Mouse (Mus musculus) megakaryocyte-erythroid progenitor cell, adult 5-6 weeks (primary cell): ENCODE measurements around the gene Olfr820. TPM values are rescaled to one million over a fixed set of nuclear protein-coding genes. Genes with fewer than 3 reads are reported as not detected.
"Not testable (repeated sequence)": the region's sequence is repeated elsewhere in the genome, so short reads cannot be mapped to it uniquely, and the experiment has no call there.

Experiments
- ATAC-seq: replicated peaks from 2 replicates; pipeline ENCODE4 v1.8.0; 2016; ENCODE audit warnings: mild to moderate bottlenecking, inconsistent platforms; ENCODE audit not compliant: severe bottlenecking, poor library complexity, low FRiP score, low TSS enrichment
- total RNA-seq, 2 experiments: library from RNA; stranded (forward) in 1 of 2; stranded (reverse) in 1 of 2; fragments of 200-1000, 215-1000 nt in 1 of 2; fragments of >200 nt in 1 of 2; fragmentation: Nextera tagmentation in 1 of 2; gene quantifications; 2 replicates each; pipeline ENCODE4 v1.2.3; 2014 to 2017

Gene Olfr820
- total RNA-seq (2014; fragmentation: Nextera tagmentation) (not detected in 2 replicates), total RNA-seq (2017) (not detected in 2 replicates)

GRCm38 (mm10) chr10:130012321-130012720 is at the start of gene Olfr820:
Gene Olfr820 (plus strand): TSS chr10:130012621.
- ATAC-seq = no peak

GRCm38 (mm10) chr10:129966232-129966631 is 46.2 kb upstream of the Olfr820 start:
- 0 out of 2 replicates have a peak, but pooled peaks have one; percentile 22 for ATAC-seq

- not testable (repeated sequence) for ATAC-seq
These were observed 45.3 kb upstream of the Olfr820 start, which contains the start of gene Olfr819 for GRCm38 (mm10) chr10:129967166-129967565. Gene Olfr819 (minus strand): TSS chr10:129967266.

- ATAC-seq = peak; percentile 90
These were observed 39.4 kb upstream of the Olfr820 start for GRCm38 (mm10) chr10:129972994-129973393.

GRCm38 (mm10) chr10:129976040-129976439 is 36.4 kb upstream of the Olfr820 start, which contains the start of gene Olfr247:
Gene Olfr247 (minus strand): TSS chr10:129976140.
- ATAC-seq = not testable (repeated sequence)

- peak; percentile 90 for ATAC-seq
These were observed 30.6 kb upstream of the Olfr820 start for GRCm38 (mm10) chr10:129981867-129982266.

GRCm38 (mm10) chr10:129984962-129985361 is 27.5 kb upstream of the Olfr820 start, which contains the start of gene Gm10310:
Gene Gm10310 (minus strand): TSS chr10:129985062.
- not testable (repeated sequence) for ATAC-seq

GRCm38 (mm10) chr10:130004104-130004503 is 8.3 kb upstream of the Olfr820 start:
- ATAC-seq = not testable (repeated sequence)

- ATAC-seq = not testable (repeated sequence)
These were observed 7.1 kb upstream of the Olfr820 start for GRCm38 (mm10) chr10:130005366-130005765.

- ATAC-seq = no peak
These were observed 17.6 kb downstream of the Olfr820 start, which contains the start of gene Olfr821 for GRCm38 (mm10) chr10:130030048-130030447. Gene Olfr821 (plus strand): TSS chr10:130030348.

GRCm38 (mm10) chr10:130037096-130037495 is 24.7 kb downstream of the Olfr820 start:
- no peak for ATAC-seq

Other genes starting within 250 kb of the Olfr820 start
- gene Olfr808, start 247.1 kb upstream of the Olfr820 start, total RNA-seq (2014; fragmentation: Nextera tagmentation) = 0.12 TPM in 1 of 2 replicates, not detected in the other
- gene Olfr808, start 247.1 kb upstream of the Olfr820 start, total RNA-seq (2017) = not detected in 2 replicates
- gene Olfr809, start 238.0 kb upstream of the Olfr820 start, total RNA-seq (2014; fragmentation: Nextera tagmentation) = not detected in 2 replicates
- not detected in 2 replicates for gene Olfr809, start 238.0 kb upstream of the Olfr820 start, total RNA-seq (2017)
- not detected in 2 replicates for gene Olfr810, start 217.7 kb upstream of the Olfr820 start, total RNA-seq (2014; fragmentation: Nextera tagmentation)
- not detected in 2 replicates for gene Olfr810, start 217.7 kb upstream of the Olfr820 start, total RNA-seq (2017)
- not detected in 2 replicates for gene Olfr811, start 208.2 kb upstream of the Olfr820 start, total RNA-seq (2014; fragmentation: Nextera tagmentation)
- not detected in 2 replicates for gene Olfr811, start 208.2 kb upstream of the Olfr820 start, total RNA-seq (2017)
- gene Olfr812, start 166.5 kb upstream of the Olfr820 start, total RNA-seq (2014; fragmentation: Nextera tagmentation) = not detected in 2 replicates
- not detected in 2 replicates for gene Olfr812, start 166.5 kb upstream of the Olfr820 start, total RNA-seq (2017)
- not detected in 2 replicates for gene Olfr813, start 157.3 kb upstream of the Olfr820 start, total RNA-seq (2014; fragmentation: Nextera tagmentation)
- not detected in 2 replicates for gene Olfr813, start 157.3 kb upstream of the Olfr820 start, total RNA-seq (2017)
- not detected in 2 replicates for gene Olfr814, start 132.8 kb upstream of the Olfr820 start, total RNA-seq (2014; fragmentation: Nextera tagmentation)
- not detected in 2 replicates for gene Olfr814, start 132.8 kb upstream of the Olfr820 start, total RNA-seq (2017)
- not detected in 2 replicates for gene Olfr815, start 106.8 kb upstream of the Olfr820 start, total RNA-seq (2014; fragmentation: Nextera tagmentation)
- gene Olfr815, start 106.8 kb upstream of the Olfr820 start, total RNA-seq (2017) = not detected in 2 replicates
- gene Olfr816, start 97.0 kb upstream of the Olfr820 start, total RNA-seq (2014; fragmentation: Nextera tagmentation) = not detected in 2 replicates
- not detected in 2 replicates for gene Olfr816, start 97.0 kb upstream of the Olfr820 start, total RNA-seq (2017)
- gene Olfr818, start 63.5 kb upstream of the Olfr820 start, total RNA-seq (2014; fragmentation: Nextera tagmentation) = not detected in 2 replicates
- gene Olfr818, start 63.5 kb upstream of the Olfr820 start, total RNA-seq (2017) = not detected in 2 replicates
- not detected in 2 replicates for gene Olfr819, start 45.4 kb upstream of the Olfr820 start, total RNA-seq (2014; fragmentation: Nextera tagmentation)
- not detected in 2 replicates for gene Olfr819, start 45.4 kb upstream of the Olfr820 start, total RNA-seq (2017)
- gene Olfr247, start 36.5 kb upstream of the Olfr820 start, total RNA-seq (2014; fragmentation: Nextera tagmentation) = not detected in 2 replicates
- gene Olfr247, start 36.5 kb upstream of the Olfr820 start, total RNA-seq (2017) = not detected in 2 replicates
- gene Gm10310, start 27.6 kb upstream of the Olfr820 start, total RNA-seq (2014; fragmentation: Nextera tagmentation) = not detected in 2 replicates
- gene Gm10310, start 27.6 kb upstream of the Olfr820 start, total RNA-seq (2017) = not detected in 2 replicates
- gene Olfr821, start 17.7 kb downstream of the Olfr820 start, total RNA-seq (2014; fragmentation: Nextera tagmentation) = not detected in 2 replicates
- not detected in 2 replicates for gene Olfr821, start 17.7 kb downstream of the Olfr820 start, total RNA-seq (2017)
- gene Olfr822, start 58.6 kb downstream of the Olfr820 start, total RNA-seq (2014; fragmentation: Nextera tagmentation) = not detected in 2 replicates
- not detected in 2 replicates for gene Olfr822, start 58.6 kb downstream of the Olfr820 start, total RNA-seq (2017)
- not detected in 2 replicates for gene Olfr823, start 102.8 kb downstream of the Olfr820 start, total RNA-seq (2014; fragmentation: Nextera tagmentation)
- gene Olfr823, start 102.8 kb downstream of the Olfr820 start, total RNA-seq (2017) = not detected in 2 replicates
- not detected in 2 replicates for gene Olfr824, start 117.4 kb downstream of the Olfr820 start, total RNA-seq (2014; fragmentation: Nextera tagmentation)
- not detected in 2 replicates for gene Olfr824, start 117.4 kb downstream of the Olfr820 start, total RNA-seq (2017)
- gene Olfr825, start 154.1 kb downstream of the Olfr820 start, total RNA-seq (2014; fragmentation: Nextera tagmentation) = not detected in 2 replicates
- gene Olfr825, start 154.1 kb downstream of the Olfr820 start, total RNA-seq (2017) = not detected in 2 replicates
- gene Olfr826, start 171.6 kb downstream of the Olfr820 start, total RNA-seq (2014; fragmentation: Nextera tagmentation) = not detected in 2 replicates
- not detected in 2 replicates for gene Olfr826, start 171.6 kb downstream of the Olfr820 start, total RNA-seq (2017)
- gene Olfr827, start 201.8 kb downstream of the Olfr820 start, total RNA-seq (2014; fragmentation: Nextera tagmentation) = not detected in 2 replicates
- not detected in 2 replicates for gene Olfr827, start 201.8 kb downstream of the Olfr820 start, total RNA-seq (2017)